Mouse (Mus musculus) thymus, adult 2 months (tissue): ENCODE results near the gene Vti1a.

Source experiments
- CTCF ChIP-seq: fragments of 200-500 bp; IDR thresholded peaks from 2 replicates; pipeline ENCODE4 v1.5.1; 2012; ENCODE audit warnings: mild to moderate bottlenecking, control low read depth, low read length, moderate library complexity, borderline replicate concordance; ENCODE audit not compliant: control insufficient read depth, poor library complexity, insufficient read depth; ENCODE audit errors: extremely low read depth
- POLR2A ChIP-seq: fragments of 200-500 bp; IDR thresholded peaks from 2 replicates; pipeline ENCODE4 v1.6.1; 2012; ENCODE audit warnings: mild to moderate bottlenecking, low read length, control low read depth, moderate library complexity; ENCODE audit not compliant: control insufficient read depth, poor library complexity, insufficient read depth; ENCODE audit errors: extremely low read depth

GRCm38 (mm10) chr19:55571486-55571885 is 255.4 kb downstream of the Vti1a start:
- TF ChIP-seq POLR2A = no peak
- no peak for TF ChIP-seq CTCF
